Mouse (Mus musculus): ENCODE results near the gene Ndufc2.

- no peak for TF ChIP-seq POLR2A (IDR thresholded peaks at IDR 0.05; ENCODE audit: insufficient read depth, low read depth, low read length)
- TF ChIP-seq CTCF (IDR thresholded peaks at IDR 0.05) = no peak
- no peak for TF ChIP-seq EP300 (IDR thresholded peaks at IDR 0.05; ENCODE audit: insufficient read depth, low read depth, low read length)
Measured at GRCm38 (mm10) chr7:97360955-97361354, 38.8 kb upstream of the Ndufc2 start.

Data from heart, adult 2 months (tissue).